Mouse (Mus musculus) liver, postnatal 0 days (tissue): ENCODE data around the gene Clcn2. TPM values are rescaled to one million over a fixed set of nuclear protein-coding genes. Genes with fewer than 3 reads are reported as not detected.

Experiments
- ATAC-seq: fragments of 200-750 bp; cut with Nextera tagmentation; 2 replicates; pipeline ENCODE4 v1.8.0; 2017; ENCODE audit warnings: mild to moderate bottlenecking, moderate library complexity
- DNase-seq: peaks from one replicate; pipeline ENCODE4 v3.0.0-alpha.2; 2016
- H3K27ac ChIP-seq: fragments of 300-500 bp; sonication (generic); 2 replicates; pipeline ENCODE4 v1.5.1; 2014; ENCODE audit warnings: antibody characterized with exemption, moderate library complexity, mild to moderate bottlenecking, low read depth
- H3K27me3 ChIP-seq: fragments of 300-500 bp; sonication (generic); 2 replicates; pipeline ENCODE4 v1.6.1; 2014; ENCODE audit warnings: low read length, control low read depth, mixed read lengths; ENCODE audit not compliant: insufficient read depth
- H3K36me3 ChIP-seq: fragments of 300-500 bp; sonication (generic); replicated peaks from 2 replicates; pipeline ENCODE4 v1.6.1; 2014; ENCODE audit warnings: mild to moderate bottlenecking, control low read depth, low read length, moderate library complexity, mixed read lengths; ENCODE audit not compliant: insufficient read depth
- H3K4me1 ChIP-seq: fragments of 300-500 bp; sonication (generic); 2 replicates; pipeline ENCODE4 v1.6.1; 2014; ENCODE audit warnings: antibody characterized with exemption, mild to moderate bottlenecking, control low read depth; ENCODE audit not compliant: insufficient read depth
- H3K4me2 ChIP-seq: fragments of 300-500 bp; sonication (generic); 2 replicates; pipeline ENCODE4 v1.6.1; 2014; ENCODE audit warnings: low read depth, mild to moderate bottlenecking, low read length, moderate library complexity, mixed read lengths
- H3K4me3 ChIP-seq: fragments of 300-500 bp; sonication (generic); 2 replicates; pipeline ENCODE4 v1.5.1; 2014; ENCODE audit warnings: low read depth, low read length
- H3K9ac ChIP-seq: fragments of 300-500 bp; sonication (generic); replicated peaks from 2 replicates; pipeline ENCODE4 v1.6.1; 2014; ENCODE audit warnings: mild to moderate bottlenecking, moderate library complexity
- H3K9me3 ChIP-seq: fragments of 300-500 bp; sonication (generic); 2 replicates; pipeline ENCODE4 v1.6.1; 2016; ENCODE audit warnings: mild to moderate bottlenecking, control low read depth, low read length, mixed read lengths
- CTCF ChIP-seq: sonication (generic); IDR thresholded peaks from 2 replicates; pipeline ENCODE4 v1.5.1; 2016; ENCODE audit warnings: antibody characterized with exemption, low read depth
- EP300 ChIP-seq: IDR thresholded peaks from 2 replicates; pipeline ENCODE4 v1.6.1; 2016; ENCODE audit warnings: antibody characterized with exemption, low read depth, mild to moderate bottlenecking
- WGBS: fragments of 180-500 bp; shearing (Covaris S2); extraction: QIAGEN DNeasy Blood & Tissue Kit; methylation state at CpG from one replicate; pipeline ENCODE4 v1.1.7; 2014; ENCODE audit not compliant: insufficient replicate concordance; 5-methylcytosine and 5-hydroxymethylcytosine counted together
- polyA plus RNA-seq: library from polyadenylated mRNA; unstranded; fragments of >200 nt; fragmentation: Nextera tagmentation; extraction: Ambion mirVana; gene quantifications from 2 replicates; pipeline ENCODE4 v1.2.1, GENCODE M21; 2015

Gene Clcn2
- polyA plus RNA-seq, 1 experiment from 2014 or later: 4.7 TPM

GRCm38 (mm10) chr16:20676702-20677101, 40.8 kb downstream of the Clcn2 start:
- no peak overlapping the region for H3K27ac ChIP-seq
- H3K4me3 ChIP-seq: no peak overlapping the region
- 79% methylated on average over 4 of the region's 4 CpGs for WGBS
- H3K4me1 ChIP-seq: peaks cover 35% of the 10 kb centered on the region
- no peak for ATAC-seq
- H3K27me3 ChIP-seq: no peaks in the 10 kb centered on the region
- no peak overlapping the region for H3K4me2 ChIP-seq
- peaks cover 69% of the 10 kb centered on the region for H3K36me3 ChIP-seq
- no peak for DNase-seq
- H3K9me3 ChIP-seq: no peaks in the 10 kb centered on the region
- H3K9ac ChIP-seq: no peak overlapping the region
- no peak for TF ChIP-seq EP300
- TF ChIP-seq CTCF: peak; percentile 32

GRCm38 (mm10) chr16:20675213-20675612, 42.3 kb downstream of the Clcn2 start:
- peaks cover 55% of the 10 kb centered on the region for H3K36me3 ChIP-seq
- DNase-seq (no peak), ATAC-seq (no peak)
- H3K4me1 ChIP-seq: peaks cover 37% of the 10 kb centered on the region
- peak overlapping the region; percentile 92; the same call in 1 of the 2 replicates for H3K4me3 ChIP-seq
- no peaks in the 10 kb centered on the region for H3K27me3 ChIP-seq
- no peaks in the 10 kb centered on the region for H3K9me3 ChIP-seq
- TF ChIP-seq CTCF: no peak
- TF ChIP-seq EP300: no peak
- WGBS: 80% methylated on average over 6 of the region's 6 CpGs
- peak overlapping the region; percentile 34; the same call in 1 of the 2 replicates for H3K27ac ChIP-seq
- peak overlapping the region; percentile 48 for H3K9ac ChIP-seq
- H3K4me2 ChIP-seq: peak overlapping the region; percentile 87

- H3K27ac ChIP-seq: peak overlapping the region; percentile 98
- H3K4me2 ChIP-seq: peak overlapping the region; percentile 87
- TF ChIP-seq EP300 (peak; percentile 65; the same call in 1 of the 2 replicates), CTCF (no peak)
- peak; percentile 84 for DNase-seq
- 2% methylated on average over 14 of the region's 14 CpGs for WGBS
- H3K27me3 ChIP-seq: no peaks in the 10 kb centered on the region
- peaks cover 37% of the 10 kb centered on the region for H3K4me1 ChIP-seq
- peaks cover 42% of the 10 kb centered on the region for H3K36me3 ChIP-seq
- peak overlapping the region; percentile 92 for H3K4me3 ChIP-seq
- peak; percentile 72 for ATAC-seq
- no peaks in the 10 kb centered on the region for H3K9me3 ChIP-seq
- peak overlapping the region; percentile 95 for H3K9ac ChIP-seq
Observed at GRCm38 (mm10) chr16:20673706-20674303, 43.7 kb downstream of the Clcn2 start.

GRCm38 (mm10) chr16:20672965-20673705, 44.4 kb downstream of the Clcn2 start:
- ATAC-seq (peak; percentile 68), DNase-seq (peak; percentile 77)
- under 1% methylated on average over 52 of the region's 78 CpGs for WGBS
- H3K36me3 ChIP-seq: peaks cover 35% of the 10 kb centered on the region
- H3K4me2 ChIP-seq: peak overlapping the region; percentile 87
- H3K27ac ChIP-seq: peak overlapping the region; percentile 98
- H3K27me3 ChIP-seq: no peaks in the 10 kb centered on the region
- TF ChIP-seq EP300: no peak
- TF ChIP-seq CTCF: no peak
- H3K4me3 ChIP-seq: peak overlapping the region; percentile 92
- peaks cover 34% of the 10 kb centered on the region for H3K4me1 ChIP-seq
- H3K9ac ChIP-seq: peak overlapping the region; percentile 95
- no peaks in the 10 kb centered on the region for H3K9me3 ChIP-seq

GRCm38 (mm10) chr16:20672500-20672902, 45.0 kb downstream of the Clcn2 start:
- under 1% methylated on average over 25 of the region's 38 CpGs for WGBS

GRCm38 (mm10) chr16:20671886-20672285, 45.7 kb downstream of the Clcn2 start:
- no peak for TF ChIP-seq EP300
- TF ChIP-seq CTCF: no peak
- ATAC-seq: no peak
- WGBS: 16% methylated on average over 6 of the region's 6 CpGs
- no peak overlapping the region for H3K9ac ChIP-seq
- H3K4me3 ChIP-seq: peak overlapping the region; percentile 92
- peaks cover 25% of the 10 kb centered on the region for H3K4me1 ChIP-seq
- H3K27me3 ChIP-seq: no peaks in the 10 kb centered on the region
- H3K9me3 ChIP-seq: no peaks in the 10 kb centered on the region
- no peak for DNase-seq
- peak overlapping the region; percentile 87 for H3K4me2 ChIP-seq
- H3K36me3 ChIP-seq: peaks cover 23% of the 10 kb centered on the region
- peak overlapping the region; percentile 58 for H3K27ac ChIP-seq

More at GRCm38 (mm10) chr16:20672500-20672902, 45.0 kb downstream of the Clcn2 start:
- no peaks in the 10 kb centered on the region for H3K9me3 ChIP-seq
- peak overlapping the region; percentile 95 for H3K9ac ChIP-seq
- peak overlapping the region; percentile 87 for H3K4me2 ChIP-seq
- peak overlapping the region; percentile 92 for H3K4me3 ChIP-seq
- peaks cover 30% of the 10 kb centered on the region for H3K4me1 ChIP-seq
- peak; percentile 81 for ATAC-seq
- peak overlapping the region; percentile 98 for H3K27ac ChIP-seq
- peak; percentile 96 for DNase-seq
- peaks cover 29% of the 10 kb centered on the region for H3K36me3 ChIP-seq
- TF ChIP-seq CTCF (no peak), EP300 (no peak)
- no peaks in the 10 kb centered on the region for H3K27me3 ChIP-seq
